Mouse (Mus musculus) Patski (cell line): Measurements from ENCODE around the gene Clip1. TPM values are rescaled to one million over a fixed set of nuclear protein-coding genes. Genes with fewer than 3 reads are reported as not detected.
"Not testable (repeated sequence)": the region's sequence is repeated elsewhere in the genome, so short reads cannot be mapped to it uniquely, and the experiment has no call there.

Experiments used
- ATAC-seq: fragments of 100-300 bp; one replicate; pipeline ENCODE4 v1.8.0; 2021
- CTCF ChIA-PET: fragments of 350-600 bp; sonication (Branson Sonifier 250); formaldehyde crosslinking; loops from one replicate; lab custom pipeline; 2022; ENCODE audit warnings: inconsistent platforms; lab: Charles Lee
- POLR2A ChIA-PET: fragments of 350-600 bp; sonication (Branson Sonifier 250); formaldehyde crosslinking; loops from one replicate; lab custom pipeline; 2022; ENCODE audit warnings: antibody characterized with exemption, inconsistent platforms; lab: Charles Lee
- DNase-seq: peaks from one replicate; pipeline ENCODE4 v3.0.0-alpha.2; 2011; ENCODE audit warnings: low read depth, low spot score
- H3K27me3 ChIP-seq: fragments of 371-371 bp; one replicate; pipeline ENCODE4 v1.5.1; 2021
- CTCF ChIP-seq: fragments of 100-300 bp; IDR thresholded peaks from one replicate; pipeline ENCODE4 v1.5.1; 2021
- in situ Hi-C: fragments of 300-500 bp; cut with MboI; formaldehyde crosslinking; loops from 3 replicates; pipeline ENCODE4 v1.11.1; 2018; ENCODE audit warnings: low pct_unique_long_range_greater_than_20kb, mixed read lengths
- polyA plus RNA-seq: library from polyadenylated mRNA; unstranded; gene quantifications from one replicate; pipeline ENCODE4 v1.2.3, GENCODE M21; 2021

Clip1 gene
- 51.3 TPM for polyA plus RNA-seq

DNA sequence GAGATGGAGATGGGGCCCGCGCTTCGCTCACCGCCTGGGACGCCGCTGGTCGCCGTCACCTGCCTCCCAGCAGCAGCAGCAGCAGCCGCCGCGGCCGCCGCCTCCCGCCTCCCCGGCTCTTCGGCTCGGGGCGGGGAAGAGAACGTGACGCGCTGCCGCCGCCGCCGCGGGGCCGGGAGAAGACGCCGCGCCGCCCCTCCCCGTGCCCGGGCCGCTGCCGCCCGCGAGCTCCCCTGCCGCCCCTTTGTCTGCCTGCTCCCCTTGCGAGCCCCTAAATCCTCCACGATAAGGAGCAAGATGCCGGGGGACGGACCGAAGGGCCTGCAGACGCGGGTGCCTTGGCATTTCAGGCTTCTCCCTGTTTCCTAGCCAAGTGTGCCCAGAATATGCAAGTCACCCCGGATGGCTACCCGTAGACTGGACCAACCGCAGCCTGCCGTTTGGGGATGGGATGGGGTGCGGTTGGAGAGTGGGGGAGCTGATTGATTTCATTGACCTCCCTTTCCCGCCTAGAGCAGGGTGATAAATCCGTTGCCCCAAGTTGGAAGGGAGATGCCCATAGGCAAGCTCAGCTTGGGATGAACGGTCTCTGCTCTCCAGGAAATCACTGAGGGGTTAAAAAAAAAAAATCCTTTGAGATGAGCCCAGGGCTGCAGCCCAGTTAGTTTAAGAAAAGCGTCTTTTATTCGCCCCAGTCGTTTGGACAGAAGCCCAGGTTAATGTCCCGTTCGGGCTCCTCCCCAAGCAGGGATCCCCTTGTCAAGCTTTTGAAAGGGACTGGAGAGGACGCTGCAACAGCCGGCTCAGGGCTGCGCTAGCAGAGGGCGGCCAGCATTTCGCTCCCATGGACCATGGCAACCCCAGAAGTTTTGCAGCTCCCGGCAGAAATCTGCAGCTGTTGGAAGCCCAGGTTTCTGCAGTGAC is at the start of gene Clip1:
Clip1 (minus strand) TSS at position 398 of the 924 bp plus-strand sequence.
- CTCF ChIA-PET: interaction anchor here (0.8 to 3.4 kb wide), 4 partner anchors 10 to 59 kb away, joined by 3 to 14 read pairs (median 5); no protein-coding TSS in a partner anchor
- POLR2A ChIA-PET: interaction anchor here (0.6 to 3.0 kb wide), 7 partner anchors 10 to 65 kb away, joined by 3 to 10 read pairs (median 7); partner anchors contain the start of gene Rsrc2
- no peak for TF ChIP-seq CTCF
- peak; percentile 61 for ATAC-seq
- in situ Hi-C loops: no loop called here
- no peak for DNase-seq
- no peaks in the 10 kb centered on the region for H3K27me3 ChIP-seq

DNA sequence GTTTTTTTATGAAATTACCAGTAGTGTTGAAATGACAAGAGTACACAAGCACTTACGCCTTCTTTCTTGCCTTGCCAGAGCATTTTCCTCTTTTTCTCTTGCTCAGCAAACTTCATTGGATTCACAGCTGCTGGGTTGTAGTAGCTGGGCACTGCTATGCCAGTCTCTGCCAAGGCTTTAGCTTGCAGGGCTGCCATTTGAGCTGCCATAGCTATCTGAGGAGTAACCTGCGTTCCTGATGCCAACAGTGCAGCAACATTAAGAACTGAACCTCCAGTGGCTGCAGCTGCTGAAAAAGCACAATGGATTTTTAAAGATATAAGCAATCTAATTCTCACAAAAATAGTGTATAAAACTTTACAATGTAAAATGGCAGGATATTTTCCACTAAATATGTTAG is 46.6 kb upstream of the Clip1 start:
- ATAC-seq (no peak), DNase-seq (no peak)
- no peaks in the 10 kb centered on the region for H3K27me3 ChIP-seq
- ChIA-PET CTCF (interaction anchor here (0.8 to 2.3 kb wide), 4 partner anchors 8 to 32 kb away, joined by 3 to 7 read pairs (median 6); partner anchors contain the start of genes Kntc1 and Rsrc2), POLR2A (interaction anchor here (1.5 kb wide), 1 partner anchor 10 kb away, joined by 9 read pairs; the partner anchor contains the start of gene Zcchc8)
- in situ Hi-C loops: no loop called here
- no peak for TF ChIP-seq CTCF

DNA sequence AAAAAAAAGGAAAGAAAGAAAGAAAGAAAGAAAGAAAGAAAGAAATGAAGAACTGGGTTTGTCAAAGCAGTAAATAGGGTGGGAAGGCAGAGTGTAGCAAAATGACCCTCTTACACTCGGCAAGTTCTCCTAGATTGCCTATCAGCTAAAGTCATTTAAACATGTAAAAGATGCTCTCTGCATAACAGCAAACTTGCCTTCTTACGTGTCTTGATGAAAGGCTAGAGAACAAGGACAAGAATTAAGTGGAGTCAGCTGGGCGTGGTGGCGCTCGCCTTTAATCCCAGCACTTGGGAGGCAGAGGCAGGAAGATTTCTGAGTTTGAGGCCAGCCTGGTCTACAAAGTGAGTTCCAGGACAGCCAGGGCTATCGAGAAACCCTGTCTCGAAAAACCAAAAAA is 39.4 kb upstream of the Clip1 start:
- CTCF ChIA-PET: interaction anchor here (2.0 kb wide), 1 partner anchor 20 kb away, joined by 4 read pairs; no protein-coding TSS in a partner anchor
- DNase-seq, ATAC-seq, in situ Hi-C loops, H3K27me3 ChIP-seq: not testable (repeated sequence)
- POLR2A ChIA-PET: interaction anchor here (0.7 to 1.4 kb wide), 2 partner anchors 25 to 364 kb away, joined by 4 to 8 read pairs; partner anchors contain the start of gene Rsrc2

DNA sequence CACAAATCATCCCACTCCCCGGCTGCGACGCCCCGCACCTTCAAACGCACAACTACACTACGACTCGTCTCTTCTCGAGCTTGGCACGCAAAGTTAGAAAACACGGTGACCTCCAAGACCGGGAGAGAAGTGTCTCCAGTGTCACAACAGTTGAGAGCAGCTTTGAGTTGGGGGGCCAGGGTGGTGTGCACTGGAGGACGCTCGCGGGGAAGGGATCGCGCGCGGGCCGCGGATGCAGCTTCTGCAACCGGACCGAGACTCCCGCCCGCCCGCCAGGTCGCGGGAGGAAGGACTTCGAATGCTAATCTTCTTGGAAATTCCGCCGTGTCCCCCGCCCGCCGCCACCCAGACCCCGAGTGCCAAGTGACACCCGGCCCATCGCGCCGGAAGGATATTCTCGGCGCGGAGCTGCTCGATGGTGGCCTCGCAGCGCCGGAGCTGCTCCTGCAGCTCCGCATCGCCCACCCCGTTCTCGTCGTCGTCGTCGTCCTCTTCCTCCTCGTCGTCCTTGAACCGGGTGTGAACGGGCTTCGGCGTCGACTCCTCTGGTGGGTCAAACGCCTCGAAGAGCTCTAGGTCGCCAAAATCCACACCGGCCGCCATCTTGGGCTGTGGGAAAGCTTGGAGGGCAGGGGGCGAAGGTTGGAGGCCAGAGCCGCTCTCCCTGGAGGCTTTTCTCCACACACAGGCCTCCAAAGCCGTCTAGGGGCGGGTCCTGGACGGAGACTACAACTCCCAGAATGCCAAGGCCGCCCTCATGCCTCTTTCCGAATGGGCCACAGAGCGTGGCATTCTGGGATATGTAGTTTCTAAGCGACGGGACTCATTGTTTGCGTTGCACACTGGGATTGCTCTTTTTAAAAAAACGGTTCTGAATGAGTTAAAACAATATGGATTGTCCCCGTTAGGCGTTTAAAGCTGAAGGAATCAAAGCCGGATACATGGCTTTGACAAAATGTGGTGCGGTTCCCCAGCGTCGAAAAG is 36.2 kb upstream of the Clip1 start, which contains the start of gene Zcchc8:
Zcchc8 (minus strand) TSS at position 773 of the 984 bp plus-strand sequence.
- POLR2A ChIA-PET: interaction anchor here (0.6 to 1.9 kb wide), 8 partner anchors 10 to 96 kb away, joined by 3 to 12 read pairs (median 4); no protein-coding TSS in a partner anchor
- no peaks in the 10 kb centered on the region for H3K27me3 ChIP-seq
- DNase-seq: peak; percentile 96
- in situ Hi-C loops: no loop called here
- peak; percentile 91 for ATAC-seq
- CTCF ChIA-PET: interaction anchor here (1.4 kb wide), 1 partner anchor 90 kb away, joined by 3 read pairs; no protein-coding TSS in a partner anchor
- no peak for TF ChIP-seq CTCF

DNA sequence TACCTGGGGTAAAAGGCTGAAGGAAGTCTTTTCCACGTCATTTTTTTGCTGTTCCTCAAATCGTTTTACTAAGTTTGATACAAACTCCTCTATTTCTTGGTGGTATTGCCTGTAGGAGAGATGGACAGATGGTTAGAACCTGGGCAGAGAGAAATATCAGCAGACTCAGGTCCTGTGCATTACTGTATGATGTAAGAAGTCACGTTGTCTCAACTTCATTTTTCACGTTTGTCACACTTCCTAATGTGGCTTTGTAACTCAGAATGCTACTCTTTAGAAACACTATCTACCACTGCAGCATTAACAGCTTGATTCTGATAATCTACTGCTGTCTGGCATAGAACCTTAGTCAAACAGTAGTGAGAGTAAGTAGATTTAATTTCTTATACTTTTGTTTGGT is 30.2 kb upstream of the Clip1 start:
- H3K27me3 ChIP-seq: no peaks in the 10 kb centered on the region
- DNase-seq: no peak
- TF ChIP-seq CTCF: no peak
- POLR2A ChIA-PET: no interaction called here
- CTCF ChIA-PET: interaction anchor here (0.8 to 1.5 kb wide), 3 partner anchors 10 to 104 kb away, joined by 3 to 4 read pairs (median 4); no protein-coding TSS in a partner anchor
- ATAC-seq: no peak
- in situ Hi-C loops: no loop called here

DNA sequence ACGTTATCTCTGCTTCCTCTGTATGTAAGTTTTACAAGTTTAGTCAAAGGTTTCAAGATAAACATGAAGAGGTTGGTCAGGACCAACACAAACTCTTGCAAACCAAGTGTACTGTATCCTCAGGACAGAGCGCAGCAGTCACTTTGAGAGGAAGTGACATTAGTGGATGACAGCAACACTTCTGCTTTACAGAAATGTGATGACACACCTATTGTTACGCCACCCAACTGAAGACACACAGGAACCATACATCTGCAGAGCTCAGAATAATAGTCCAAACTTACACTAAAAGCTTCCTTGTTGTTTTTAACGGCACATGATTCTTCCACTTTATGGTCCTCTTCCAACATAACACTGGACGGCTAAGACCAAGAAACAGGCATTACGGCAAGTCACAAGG is 29.4 kb upstream of the Clip1 start:
- ATAC-seq: no peak
- TF ChIP-seq CTCF: no peak
- in situ Hi-C loops: no loop called here
- H3K27me3 ChIP-seq: no peaks in the 10 kb centered on the region
- CTCF ChIA-PET: interaction anchor here (0.8 to 1.3 kb wide), 2 partner anchors 9 to 14 kb away, joined by 3 to 4 read pairs; no protein-coding TSS in a partner anchor
- POLR2A ChIA-PET: interaction anchor here (1.5 kb wide), 1 partner anchor 9 kb away, joined by 6 read pairs; no protein-coding TSS in a partner anchor
- no peak for DNase-seq

DNA sequence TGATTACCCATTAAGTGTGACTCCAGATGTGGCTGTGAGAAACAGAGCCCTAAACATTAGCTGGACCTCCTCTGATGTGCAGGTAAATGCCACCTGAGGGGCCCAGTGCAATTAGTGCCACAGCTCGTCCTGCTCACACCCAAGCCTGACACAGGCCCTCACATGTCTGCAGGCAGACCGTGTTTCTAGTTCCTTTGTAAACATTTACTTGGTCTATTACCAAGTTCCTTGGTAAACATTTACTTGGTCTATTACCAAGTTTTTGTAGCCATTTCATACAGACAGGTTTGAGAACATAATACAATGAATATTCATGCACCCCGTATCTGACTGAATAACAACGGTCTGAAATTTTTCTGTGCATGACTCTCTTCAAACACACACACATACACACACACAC is 25.2 kb upstream of the Clip1 start:
- in situ Hi-C loops: no loop called here
- TF ChIP-seq CTCF: no peak
- CTCF ChIA-PET: interaction anchor here (1.0 to 2.0 kb wide), 2 partner anchors 10 to 27 kb away, joined by 3 to 8 read pairs; no protein-coding TSS in a partner anchor

DNA sequence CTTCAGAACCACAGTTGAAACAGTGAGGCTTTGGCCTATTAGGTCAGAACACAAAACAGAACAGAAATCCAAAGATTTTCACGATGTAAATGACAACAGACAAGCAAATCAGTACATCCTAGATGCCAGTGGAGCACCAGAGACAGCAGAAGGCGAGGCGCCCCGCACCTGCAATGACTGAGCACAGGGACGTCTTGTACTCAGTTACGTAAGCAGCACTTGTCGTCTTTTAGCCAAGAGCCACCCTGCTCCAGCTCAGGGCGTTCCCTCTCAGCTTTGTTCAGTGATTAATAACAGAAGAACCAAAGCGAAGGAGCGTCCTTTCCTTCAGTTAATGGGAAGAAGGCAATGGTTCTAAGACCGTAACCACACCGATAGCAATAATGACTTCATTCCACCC is 24.2 kb upstream of the Clip1 start:
- TF ChIP-seq CTCF: no peak
- ATAC-seq: no peak
- in situ Hi-C loops: no loop called here
- no peaks in the 10 kb centered on the region for H3K27me3 ChIP-seq
- DNase-seq: no peak
- ChIA-PET POLR2A (no interaction called here), CTCF (interaction anchor here (1.0 kb wide), 1 partner anchor 28 kb away, joined by 3 read pairs; no protein-coding TSS in a partner anchor)

More for the DNA sequence above, 25.2 kb upstream of the Clip1 start:
- no peak for ATAC-seq
- POLR2A ChIA-PET: no interaction called here
- no peaks in the 10 kb centered on the region for H3K27me3 ChIP-seq
- no peak for DNase-seq

DNA sequence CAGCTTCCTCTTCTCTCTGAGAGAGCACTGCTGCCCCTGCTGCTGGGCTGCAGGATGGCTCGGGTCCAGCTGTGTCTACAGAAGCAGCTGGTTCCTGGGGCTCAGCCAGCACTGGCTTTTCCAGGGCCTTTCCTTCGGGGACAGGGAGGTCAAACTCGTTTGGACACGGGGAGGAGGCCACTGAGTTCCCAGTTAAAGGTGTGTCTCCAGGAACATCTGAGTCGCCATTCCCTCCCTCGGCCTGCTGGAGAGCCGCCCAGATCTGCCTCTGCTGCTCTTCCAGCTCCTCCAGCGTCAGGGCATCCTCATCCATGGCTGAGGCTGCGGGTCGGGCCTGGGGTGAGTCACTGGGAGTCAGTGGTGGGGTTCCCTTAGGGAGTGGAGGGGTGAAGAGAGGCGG is 16.2 kb upstream of the Clip1 start:
- ChIA-PET POLR2A (interaction anchor here (0.9 to 1.1 kb wide), 2 partner anchors 16 to 20 kb away, joined by 3 to 6 read pairs; partner anchors contain the start of gene Clip1), CTCF (interaction anchor here (0.8 to 3.3 kb wide), 7 partner anchors 10 to 73 kb away, joined by 3 to 30 read pairs (median 7); partner anchors contain the start of gene Clip1)
- DNase-seq (no peak), ATAC-seq (no peak)
- in situ Hi-C loops: no loop called here
- H3K27me3 ChIP-seq: no peaks in the 10 kb centered on the region
- TF ChIP-seq CTCF: no peak
